Mouse (Mus musculus) thymus, adult 18-20 months (tissue): ENCODE measurements around the gene 2610528J11Rik.
"Not testable (repeated sequence)": the region's sequence is repeated elsewhere in the genome, so short reads cannot be mapped to it uniquely, and the experiment has no call there.

ENCODE experiments used
- DNase-seq, 2 experiments: peaks; one replicate each; pipeline ENCODE4 v3.0.0; 2022; ENCODE audit warnings: mixed read lengths in 2 of 2

The 2610528J11Rik gene

DNA sequence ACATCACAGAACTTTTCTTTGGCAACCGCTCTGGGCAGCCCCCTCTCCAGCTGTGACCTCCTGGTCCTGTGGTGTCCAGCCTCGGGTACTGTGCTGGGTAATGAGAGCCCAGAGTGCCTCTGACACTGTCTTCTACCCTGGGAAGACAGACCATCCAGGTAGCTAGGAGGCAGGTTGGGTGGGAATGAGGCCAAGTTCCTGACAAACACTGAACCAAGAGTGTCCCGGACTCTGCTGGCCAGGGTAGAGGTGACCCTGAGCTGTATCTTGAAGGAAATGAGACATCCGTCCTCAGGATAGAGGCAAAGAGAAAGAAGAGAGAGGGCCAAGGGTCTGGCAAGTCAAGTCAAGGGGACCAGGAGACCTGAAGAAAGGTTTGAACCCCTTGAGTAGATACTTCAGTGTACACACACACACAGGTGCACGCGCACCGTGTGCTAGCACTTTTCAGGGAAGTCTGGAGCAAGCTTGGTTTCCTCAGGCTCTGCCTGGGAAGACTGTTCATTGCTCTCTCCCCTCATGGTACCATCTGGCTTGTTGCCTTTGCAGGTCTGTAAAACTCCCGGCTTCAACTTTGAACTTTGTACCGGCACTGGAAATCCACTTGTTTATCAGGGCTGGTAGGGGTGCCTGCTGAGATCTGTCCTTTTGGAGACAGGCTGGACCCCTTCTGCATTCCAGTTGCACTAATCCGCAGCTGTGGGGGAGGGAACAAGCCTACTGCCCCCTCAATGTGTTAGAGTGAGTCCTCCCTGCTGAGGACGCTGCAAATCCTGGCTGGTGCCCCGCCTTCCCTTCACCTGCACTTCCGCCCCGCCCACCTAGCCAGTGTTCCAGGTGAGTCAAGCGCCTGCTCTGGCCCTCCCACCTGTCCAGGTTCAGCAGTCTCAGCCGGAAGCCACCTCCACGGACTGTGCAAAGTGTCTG lies at the start of gene 2610528J11Rik:
Gene 2610528J11Rik (plus strand): TSS at position 592 of the 927 bp plus-strand sequence.
- no peak for DNase-seq

DNA sequence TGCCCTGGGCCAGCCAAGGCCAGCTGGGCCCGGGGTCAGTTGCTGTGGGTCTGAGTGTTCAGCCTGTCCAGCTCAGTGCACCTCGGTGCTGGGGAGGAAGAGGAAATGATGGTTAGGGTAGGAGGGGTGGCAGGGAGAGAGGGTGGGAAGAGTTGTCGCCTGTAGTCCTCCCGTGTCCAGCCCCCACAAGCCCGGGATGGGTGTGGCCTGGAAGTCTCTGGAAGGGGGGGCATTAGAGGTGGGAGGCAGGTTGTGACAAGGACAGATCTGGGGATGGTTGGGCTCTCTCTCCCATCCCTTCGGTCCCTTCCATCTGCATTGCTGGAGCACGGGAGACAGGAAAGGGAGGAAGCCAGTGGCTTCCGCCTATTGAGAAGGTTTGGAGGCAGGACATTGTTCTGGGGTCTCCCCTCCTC lies 37.1 kb upstream of the 2610528J11Rik start, which contains the start of gene Tie1:
Gene Tie1 (minus strand): TSS at position 345 of the 416 bp plus-strand sequence.
- no peak for DNase-seq

DNA sequence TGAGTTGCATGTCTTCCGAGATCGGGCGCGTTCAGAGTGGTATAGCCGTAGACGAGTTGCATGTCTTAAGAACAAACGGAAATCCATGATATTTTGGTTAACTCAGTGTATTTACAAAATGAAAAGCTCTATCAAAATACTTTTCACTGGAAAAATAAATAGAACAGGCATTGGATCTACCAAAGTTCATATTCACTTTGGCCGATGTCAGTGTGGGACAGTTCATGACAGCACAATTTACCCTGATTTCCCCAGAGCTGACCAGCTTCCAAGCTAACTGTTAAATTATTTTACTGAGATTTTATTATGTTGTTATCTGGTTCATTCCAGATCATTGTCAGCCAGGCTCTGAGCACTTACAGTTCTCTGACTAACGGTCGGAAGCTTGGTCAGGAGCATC lies 36.3 kb upstream of the 2610528J11Rik start:
- no peak for DNase-seq

DNA sequence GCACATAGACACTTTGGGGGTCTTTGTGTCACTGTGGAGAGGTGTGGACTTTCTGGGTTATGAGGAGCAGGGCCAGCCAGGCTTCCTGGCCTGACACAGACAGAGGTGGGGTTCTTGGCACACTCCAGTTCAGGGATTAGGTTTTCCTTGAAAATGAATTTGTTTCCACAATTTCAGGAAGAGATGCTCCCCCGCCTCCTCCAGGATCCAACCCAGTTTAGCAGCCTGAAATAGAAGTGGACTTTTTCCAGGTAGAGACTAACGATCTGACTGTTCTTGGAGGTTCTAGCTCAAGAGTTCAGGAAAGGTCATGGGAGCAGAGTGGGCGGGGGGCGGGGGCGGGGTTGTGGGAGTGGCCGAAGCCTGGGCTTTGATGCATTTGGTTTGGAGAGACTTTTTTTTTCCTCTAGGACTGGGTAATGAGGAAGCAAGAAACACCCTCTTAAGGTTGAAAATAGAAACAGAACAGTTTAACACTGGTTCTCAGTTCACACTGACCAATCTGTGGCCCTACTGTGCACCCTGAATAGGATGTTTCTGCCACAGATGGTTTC lies 26.6 kb upstream of the 2610528J11Rik start:
- no peak for DNase-seq

DNA sequence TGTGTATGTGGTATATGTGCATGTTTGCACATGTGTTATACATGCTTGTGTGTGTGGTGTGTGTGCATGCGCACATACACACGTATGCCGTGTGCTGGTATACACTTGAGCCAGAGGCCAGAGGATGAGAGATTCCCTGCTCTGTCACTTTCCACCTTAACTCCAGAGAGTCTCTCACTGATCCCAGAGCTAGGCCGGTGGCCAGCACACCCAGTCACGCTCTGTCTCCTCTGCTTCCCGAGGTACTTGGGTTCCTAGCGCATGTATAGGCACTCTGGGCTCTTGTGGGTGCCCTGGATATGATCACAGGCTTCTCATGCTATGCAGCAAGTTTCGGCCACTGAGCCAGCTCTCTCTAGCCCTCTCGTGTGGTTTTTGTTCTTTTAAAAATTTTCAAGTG lies 26.0 kb upstream of the 2610528J11Rik start:
- no peak for DNase-seq

DNA sequence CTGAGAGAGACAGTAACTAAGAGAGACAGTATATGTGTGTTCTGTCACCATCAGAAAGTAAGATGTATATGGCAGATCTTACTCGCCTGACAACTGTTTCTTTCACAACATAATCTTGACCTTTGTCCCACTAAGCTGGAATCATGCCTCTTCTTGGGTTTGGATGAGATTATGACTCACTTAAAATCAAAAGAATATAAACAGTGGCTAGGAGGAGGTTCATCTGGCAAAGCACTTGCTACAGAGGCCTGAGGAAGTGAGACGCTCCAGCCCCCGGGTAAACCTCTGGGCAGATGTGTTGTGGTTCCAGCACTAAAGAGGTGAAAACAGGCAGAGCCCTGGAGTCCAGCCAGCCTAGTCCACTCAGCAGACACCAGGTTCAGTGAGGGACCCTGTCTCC lies 21.2 kb upstream of the 2610528J11Rik start:
- DNase-seq, result no peak

DNA sequence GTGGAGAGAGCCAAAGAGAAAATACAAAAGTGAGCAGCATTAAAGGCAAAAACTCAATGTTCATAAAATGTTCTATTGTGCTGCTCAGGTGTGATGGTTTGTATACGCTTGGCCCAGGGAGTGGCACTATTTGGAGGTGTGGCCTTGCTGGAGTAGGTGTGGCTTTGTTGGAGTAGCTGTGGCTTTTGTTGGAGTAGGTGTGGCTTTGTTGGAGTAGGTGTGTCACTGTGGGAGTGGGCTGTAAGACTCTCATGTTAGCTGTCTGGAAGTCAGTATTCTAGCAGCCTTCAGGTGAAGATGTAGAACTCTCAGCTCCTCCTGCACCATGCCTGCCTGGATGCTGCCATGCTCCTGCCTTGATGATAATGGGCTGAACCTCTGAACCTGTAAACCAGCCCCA lies 19.6 kb upstream of the 2610528J11Rik start:
- not testable (repeated sequence) for DNase-seq

DNA sequence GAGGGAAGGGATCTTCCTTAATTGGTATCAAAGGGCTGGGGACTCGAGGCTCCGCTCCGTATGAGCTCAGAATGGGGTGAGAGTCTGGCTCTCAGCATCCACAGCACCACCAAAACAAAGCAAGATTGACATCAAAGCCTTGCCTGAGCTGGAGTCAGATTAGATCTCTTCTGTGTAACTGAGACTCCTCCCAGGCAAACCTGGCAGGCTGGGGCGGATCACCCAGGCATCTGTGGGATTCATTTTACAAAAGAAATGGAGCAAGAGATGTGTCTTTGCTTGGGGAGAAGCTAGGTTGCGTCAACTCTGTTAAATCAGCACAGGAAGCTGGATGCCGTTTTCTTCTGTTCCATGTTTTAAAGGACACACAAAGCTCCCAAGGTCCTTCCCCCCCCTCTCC lies 17.7 kb upstream of the 2610528J11Rik start:
- no peak for DNase-seq

DNA sequence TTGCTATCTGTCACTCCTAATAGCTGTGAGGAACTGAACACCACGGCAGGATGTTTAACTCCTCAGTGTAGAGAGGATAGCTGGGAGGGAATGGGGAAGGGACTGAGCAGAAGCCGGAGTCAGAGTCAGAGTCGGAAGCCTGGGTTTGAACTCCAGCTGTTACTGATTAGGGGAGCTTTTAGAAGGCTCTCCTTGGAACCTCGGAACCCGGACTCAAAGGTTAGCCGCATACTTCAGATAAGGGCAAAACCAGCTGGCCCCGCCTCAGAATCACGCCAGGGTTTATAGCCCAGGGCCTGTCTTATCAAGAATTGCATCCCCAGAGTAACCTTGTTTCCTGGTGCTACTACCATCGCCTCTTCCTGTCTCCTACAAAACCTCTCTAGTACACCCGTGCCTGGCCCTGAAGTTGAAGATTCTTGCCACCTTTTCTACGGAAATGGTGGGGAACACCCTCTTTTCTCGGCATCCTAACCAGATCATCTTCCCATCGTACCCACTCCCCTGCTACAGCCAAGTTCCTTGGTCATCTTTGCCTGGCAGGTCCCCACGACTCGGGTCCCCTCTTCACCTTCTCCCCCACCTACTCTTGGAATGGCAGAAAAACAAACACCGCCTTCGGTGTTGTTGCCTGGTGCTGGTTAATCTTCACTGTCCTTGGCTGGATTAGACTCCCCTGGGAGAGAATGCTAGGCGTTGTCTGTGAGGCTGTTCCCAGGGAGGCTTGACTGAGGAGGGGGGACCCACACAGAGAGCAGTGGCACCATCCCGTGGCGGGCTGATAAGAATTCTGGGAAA lies 9.9 kb upstream of the 2610528J11Rik start:
- no peak for DNase-seq

DNA sequence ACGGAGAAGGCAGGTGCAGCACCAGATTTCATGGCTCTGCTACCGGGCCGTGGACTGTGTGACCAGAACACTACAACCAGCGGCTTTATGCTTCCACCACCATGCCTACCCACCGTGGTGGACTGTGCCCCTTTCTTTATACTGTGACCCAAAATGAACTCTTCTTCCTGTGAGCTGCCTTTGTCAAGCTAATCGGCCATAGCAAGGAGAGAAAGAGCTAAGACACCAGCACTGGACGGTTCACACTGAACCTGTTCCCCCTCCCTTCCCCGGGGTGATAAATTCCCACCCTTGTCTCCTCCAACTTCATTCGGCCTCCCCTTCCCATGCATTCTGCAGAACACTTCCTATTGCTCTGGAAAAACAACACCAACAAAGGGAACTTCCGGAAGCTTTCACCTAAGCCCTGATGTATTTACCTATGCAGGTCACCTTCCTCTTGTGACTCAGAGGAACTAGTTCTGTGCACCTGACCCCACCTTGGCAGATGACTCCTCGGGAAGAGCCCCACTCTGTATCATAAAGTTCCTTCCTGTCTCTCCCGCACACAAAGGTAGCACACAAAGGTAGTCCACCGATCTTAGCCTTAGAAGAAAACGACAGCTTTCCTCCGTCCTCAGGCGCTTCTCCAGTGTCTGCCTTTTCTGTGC lies 9.2 kb upstream of the 2610528J11Rik start:
- no peak for DNase-seq

DNA sequence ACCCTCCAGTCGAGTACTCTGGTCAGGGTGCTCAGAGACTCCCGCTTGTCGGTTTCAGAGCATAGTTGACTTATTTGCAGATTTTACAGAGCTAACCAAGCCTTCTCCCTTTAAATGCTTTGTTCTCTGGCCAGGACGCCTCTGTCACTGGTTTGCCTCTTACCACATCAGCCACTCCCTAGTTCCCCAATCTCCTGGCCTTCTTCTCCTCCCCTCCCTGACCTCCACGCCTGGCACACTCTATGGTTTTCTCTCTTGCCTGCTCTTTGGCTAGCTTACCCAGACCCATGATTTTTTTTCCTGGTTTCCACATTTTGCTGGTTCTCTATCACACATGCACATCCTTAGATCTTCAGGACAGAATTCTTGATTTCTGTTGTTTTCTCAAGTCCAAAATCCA lies 8.6 kb upstream of the 2610528J11Rik start:
- no peak for DNase-seq

DNA sequence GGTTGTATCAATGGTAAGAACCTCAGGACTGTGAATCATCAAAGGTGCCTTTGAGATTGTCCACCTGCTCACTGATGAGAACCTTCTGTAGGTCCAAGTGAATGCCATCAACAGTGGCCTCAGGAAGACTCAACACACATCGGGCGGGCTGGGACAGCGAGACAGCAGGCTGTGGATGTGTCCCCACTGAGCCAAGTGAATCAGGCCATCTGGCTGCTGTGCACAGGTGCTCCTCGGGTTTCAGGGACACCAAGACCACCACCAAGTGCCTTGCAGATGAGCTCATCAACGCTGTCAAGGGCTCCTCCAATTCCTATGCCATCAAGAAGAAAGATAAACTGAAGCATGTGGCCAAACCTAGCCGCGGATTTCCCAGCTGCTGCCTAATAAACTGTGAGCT lies 4.6 kb upstream of the 2610528J11Rik start:
- DNase-seq, result no peak

DNA sequence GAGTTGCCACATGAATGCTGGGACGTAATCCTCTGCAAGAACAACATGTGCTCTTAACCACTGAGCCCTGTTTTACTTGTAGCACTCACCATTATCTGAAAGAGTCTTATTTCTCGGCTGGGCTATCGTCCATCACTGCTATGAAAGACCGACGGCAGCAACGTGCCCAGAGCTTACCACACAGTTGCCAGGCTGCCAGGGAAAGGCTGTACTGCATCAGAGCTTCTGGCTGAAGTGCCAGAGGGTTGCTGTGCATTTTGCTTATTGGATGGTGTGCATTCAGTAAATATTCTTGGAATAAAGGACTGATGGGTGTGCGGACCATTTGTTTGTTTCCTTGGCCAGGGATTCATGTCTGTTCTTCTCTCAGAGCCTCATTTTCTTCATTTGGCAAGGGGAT lies 2.8 kb upstream of the 2610528J11Rik start:
- no peak for DNase-seq

DNA sequence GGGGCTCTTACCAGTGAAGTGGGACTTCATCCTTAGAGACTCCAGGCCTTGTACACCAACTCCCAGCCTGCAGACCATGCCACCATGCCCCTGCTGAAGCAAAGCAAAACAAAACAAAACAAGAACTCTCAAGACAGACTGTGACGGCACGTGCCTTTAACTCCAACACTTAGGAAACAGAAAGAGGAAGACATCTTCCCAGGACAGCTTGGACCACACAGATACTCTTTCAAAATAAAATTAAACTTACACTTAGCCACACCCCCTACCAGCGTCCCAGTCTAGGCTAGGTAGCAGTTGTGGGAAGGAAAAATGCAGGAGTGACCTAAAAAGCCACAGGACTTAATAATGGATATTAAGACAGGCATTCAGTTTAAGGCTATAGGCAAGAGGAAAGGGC lies 1.0 kb upstream of the 2610528J11Rik start:
- DNase-seq, result no peak

DNA sequence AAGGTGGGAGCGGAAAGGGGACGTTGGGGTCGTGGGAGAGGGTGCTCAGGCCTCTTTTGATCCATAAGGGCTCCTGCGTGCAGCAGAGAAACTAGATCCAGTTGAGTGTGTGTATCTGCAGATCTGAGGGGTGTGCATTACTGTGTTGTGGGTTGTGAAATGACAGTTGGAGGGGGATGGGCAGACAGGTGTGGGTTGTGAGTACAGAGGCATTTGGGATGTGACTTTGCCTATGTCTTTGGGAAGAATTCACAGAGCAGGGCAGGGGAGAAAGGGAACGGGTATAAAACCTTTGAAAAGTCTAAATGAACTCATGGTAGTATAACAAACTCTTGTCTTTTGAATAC lies 509 bp downstream of the 2610528J11Rik start:
- DNase-seq, result no peak

DNA sequence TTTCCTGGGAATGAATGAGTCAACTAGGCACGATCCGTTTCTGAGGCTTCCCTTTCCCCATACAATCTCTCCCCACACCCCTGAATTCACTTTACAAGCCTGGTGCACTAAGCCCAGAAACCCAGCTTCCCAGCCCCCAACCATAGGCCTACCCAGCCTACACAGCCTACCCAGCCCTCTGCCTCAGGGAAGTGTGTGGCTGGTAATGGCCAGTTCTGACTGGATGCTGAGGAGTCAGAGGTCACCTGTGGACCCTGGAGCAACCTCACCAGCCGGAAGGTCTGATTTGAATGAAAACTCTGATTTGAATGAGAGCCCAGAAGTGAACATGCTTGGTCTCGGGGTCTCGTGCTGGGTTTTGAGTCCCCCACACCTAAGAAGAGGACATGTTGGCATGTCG lies 921 bp downstream of the 2610528J11Rik start:
- DNase-seq, result no peak

DNA sequence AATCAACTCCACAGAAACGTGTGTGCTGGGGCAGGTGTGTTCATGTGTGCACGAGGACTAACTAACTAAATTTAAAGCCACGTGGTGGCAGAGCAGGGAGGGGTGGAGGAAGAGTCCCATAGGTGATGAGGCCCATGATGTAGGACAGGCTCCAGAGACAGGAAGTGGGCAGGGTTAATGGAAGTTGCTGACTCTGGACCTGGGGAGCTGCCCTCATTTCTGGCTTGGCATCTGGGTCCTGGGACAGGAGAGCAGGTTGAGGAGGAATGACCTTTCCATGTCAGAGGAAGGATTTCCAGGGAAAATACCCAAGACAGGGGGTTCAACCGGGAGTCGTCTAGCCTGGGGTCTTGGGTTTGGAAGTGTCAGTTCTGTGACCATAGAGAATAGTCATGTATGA lies 5.9 kb downstream of the 2610528J11Rik start:
- no peak for DNase-seq

DNA sequence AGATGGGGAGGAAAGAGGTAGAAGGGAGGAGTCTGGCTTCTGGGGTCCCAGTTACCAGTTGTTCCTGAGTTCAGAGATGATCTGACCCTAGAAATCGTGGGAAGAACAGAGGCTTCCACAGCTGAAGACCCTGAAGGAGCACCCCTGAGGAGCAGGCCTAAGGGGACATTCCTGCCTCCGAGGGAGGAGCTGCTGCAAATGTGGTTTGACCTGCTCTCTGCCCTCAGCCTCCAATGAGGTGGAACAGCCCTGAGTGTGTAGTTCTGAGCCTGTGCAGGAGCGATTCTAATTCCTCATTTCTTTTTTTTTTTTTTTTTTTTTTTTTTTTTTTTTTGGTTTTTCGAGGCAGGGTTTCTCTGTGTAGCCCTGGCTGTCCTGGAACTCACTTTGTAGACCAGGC lies 6.4 kb downstream of the 2610528J11Rik start:
- no peak for DNase-seq

DNA sequence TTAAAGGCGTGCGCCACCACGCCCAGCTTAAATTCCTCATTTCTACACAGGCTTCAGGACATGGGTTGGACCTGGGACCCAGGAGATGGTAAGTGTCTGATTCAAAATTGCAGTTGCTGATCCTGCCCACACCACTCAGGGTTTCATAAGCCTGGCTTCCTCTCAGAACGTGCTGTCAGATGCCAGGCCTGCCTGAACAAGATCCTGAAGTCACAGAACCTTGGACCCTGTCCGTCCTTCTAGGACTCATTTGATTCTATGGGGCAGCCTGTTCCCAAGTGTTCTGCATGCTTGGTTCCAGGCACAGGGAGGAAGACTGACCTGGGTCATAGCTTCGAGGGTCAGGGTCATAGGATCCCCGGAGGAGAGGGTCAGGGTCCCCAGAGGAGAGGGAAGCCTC lies 6.8 kb downstream of the 2610528J11Rik start:
- no peak for DNase-seq

DNA sequence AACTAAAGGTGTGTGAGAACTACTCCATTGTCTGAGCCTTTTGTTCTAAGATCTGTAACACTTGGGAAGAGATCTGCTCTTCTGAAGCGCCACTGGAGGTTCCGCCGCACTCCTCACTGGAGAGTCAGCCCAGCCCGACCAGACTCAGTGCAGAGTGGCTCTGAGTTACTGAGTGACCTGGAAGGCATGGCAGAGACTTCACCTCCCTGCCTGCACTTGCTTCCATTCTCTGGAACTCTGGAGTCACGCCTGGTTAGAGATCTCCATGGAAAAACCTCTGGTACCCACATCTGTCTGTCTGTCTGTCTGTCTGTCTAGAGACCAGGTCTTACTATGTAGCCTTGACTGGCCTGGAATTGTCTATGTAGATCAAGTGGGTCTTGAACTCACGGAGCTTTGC lies 8.8 kb downstream of the 2610528J11Rik start:
- DNase-seq, result no peak

DNA sequence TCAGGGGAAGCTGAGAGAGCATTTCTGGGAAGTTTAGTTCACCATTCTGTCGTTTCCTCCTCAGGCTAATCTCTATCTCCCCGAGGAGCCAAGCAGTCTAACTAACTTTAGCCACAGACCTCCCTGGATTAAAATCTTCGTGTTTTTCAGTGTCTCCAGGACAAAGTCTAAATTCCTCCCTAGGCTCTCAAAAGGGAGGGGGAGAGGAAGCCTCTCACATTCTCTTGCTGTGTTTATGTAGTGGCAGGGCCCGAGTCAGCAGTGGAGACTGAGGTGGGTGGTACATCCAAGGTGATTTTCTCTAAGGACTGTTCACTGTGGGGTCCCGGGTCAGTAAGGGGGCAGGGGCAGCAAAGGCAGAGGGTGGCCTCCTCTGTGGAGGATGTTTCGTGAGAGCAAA lies 11.0 kb downstream of the 2610528J11Rik start:
- no peak for DNase-seq

DNA sequence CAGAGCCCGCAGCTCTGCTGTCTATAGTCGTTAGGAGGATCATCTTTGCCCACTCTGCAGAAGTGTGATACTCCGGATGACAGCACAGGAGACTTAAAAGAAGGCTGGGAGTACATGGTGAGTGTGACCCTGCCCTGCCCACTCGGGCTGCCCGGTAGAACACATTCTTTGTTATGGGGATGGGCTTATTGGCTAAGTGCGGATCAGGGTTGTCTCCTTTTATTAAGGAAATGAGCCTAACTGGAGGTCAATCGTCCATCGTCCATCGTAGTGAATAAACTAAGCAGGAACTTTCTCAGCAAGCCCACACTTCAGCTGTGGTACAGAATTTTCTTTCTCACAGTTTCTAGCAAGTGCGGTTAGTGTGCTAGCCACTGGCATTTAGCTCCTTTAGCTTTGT lies 13.1 kb downstream of the 2610528J11Rik start:
- no peak for DNase-seq

DNA sequence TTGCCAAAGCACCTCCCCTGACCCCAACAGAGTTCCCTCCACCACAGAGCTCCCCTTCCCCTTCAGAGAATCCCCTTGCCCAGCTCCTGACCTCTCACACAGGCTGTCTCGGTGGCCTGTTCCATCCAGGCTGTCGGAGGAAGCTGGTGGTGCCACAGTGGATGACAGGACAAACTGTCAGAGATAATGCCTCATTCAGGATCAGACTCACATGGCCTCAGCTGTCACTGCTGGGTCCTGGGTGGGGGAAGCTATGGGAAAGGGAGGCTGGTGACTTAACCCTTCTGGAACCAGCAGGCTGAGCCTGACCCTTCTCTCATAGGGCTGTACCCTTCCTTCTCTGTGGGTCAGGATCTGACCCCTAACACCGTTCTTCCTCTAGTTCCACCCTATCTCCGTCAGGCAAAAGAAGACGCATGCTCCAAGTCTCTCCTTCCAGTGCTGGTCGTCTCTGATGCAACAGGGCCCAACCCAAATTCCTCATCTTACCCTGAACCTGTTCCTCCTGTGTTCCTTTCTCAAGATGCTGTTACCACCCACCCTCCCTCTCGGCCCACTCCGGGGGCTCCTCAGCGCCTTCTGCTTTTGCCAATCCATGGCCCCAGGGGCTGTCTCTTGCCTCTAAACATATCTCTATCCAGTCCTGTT lies 15.8 kb downstream of the 2610528J11Rik start:
- no peak for DNase-seq
